Mouse (Mus musculus) WW6 (cell line): ENCODE data around the gene Agpat3.

Source experiments
- DNase-seq: peaks from one replicate; pipeline ENCODE4 v3.0.0-alpha.2; 2013; ENCODE audit warnings: low read depth, low spot score

Gene Agpat3

DNA sequence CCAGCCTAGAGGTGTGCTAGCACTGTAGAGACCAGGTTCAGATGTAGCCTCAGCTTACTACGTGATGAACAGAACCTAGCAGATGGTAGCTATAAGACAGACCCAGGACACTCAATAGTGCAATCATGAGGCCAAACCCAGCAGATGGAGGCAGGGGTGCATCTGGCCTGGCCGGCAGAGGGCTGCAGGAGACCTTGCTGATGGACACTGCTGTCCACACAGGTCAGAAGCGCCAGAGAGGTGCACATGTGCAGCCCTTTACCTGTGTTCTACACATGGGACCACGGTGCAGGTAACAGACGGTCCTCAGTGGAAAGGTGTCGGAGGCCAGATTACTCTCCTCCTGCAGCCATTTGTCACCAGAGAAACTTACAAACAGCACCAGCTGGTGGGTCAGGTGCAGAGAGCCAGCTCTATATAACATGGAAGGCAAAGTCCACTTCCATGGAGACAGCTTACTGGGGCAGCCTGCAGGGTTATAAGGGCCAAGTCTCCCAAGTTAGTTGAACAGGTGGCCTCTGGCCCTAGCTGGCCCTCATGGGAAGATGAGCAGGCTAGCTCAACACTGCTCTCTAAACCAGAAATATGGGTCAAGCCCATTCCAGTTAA, 27.6 kb downstream of the Agpat3 start:
- DNase-seq, result no peak

GRCm38 (mm10) chr10:78323214-78323880, 28.9 kb downstream of the Agpat3 start:
- DNase-seq, result no peak

- no peak for DNase-seq
These were observed 29.5 kb downstream of the Agpat3 start for GRCm38 (mm10) chr10:78322806-78323205.

DNA sequence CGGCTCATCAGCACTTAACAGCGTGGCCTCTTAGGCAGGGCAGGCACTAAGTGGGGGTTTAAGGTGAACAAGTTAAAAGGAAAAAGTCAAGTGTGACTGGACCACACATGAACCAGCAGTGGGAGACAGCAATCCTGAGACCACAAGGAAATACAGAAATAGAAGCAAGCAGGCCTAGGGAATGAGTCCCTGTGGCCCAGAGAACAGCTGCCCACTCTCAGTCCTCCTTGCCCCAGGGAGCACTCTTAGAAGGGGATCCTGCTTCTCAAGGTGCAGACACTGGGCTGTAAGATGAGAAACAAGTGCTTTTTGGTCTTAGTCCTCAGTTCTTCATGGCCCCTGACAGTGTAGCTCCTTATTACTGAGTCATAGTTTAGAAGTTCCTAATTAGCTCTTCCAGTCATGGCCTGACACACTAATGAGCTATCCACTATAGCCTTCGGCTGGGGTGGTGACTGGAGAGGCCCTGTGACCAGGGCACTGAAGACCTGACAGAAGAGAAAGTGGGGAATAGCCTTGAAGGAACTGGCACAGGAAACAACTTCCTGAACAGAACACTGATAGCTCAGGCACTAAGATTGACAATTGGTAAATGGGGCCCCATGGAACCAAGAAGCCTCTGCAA, 31.0 kb downstream of the Agpat3 start:
- DNase-seq, result no peak

DNA sequence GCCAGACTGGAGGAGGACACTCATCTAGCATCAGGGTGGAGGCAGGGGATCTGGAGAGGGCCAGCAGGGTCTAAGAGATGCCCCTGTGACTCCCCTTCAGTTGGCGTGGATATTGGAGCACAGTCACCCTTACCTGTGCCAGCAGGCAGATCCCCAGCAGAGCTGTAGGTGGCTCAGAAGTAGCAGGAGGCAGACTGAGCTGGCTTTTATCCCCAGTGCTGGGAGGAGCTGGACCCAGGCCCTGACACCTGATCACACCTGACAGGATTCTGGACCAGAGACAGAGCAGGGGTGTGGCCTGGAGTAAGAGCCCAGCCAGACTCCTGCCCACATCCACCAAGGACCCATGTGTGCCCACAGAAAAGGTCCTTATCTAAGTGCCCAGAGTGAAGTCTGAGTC, 31.8 kb downstream of the Agpat3 start:
- no peak for DNase-seq

- DNase-seq, result no peak
These were observed 32.3 kb downstream of the Agpat3 start for GRCm38 (mm10) chr10:78319940-78320339.

GRCm38 (mm10) chr10:78317270-78317923, 34.9 kb downstream of the Agpat3 start:
- DNase-seq, result no peak

- DNase-seq, result no peak
These were observed 35.8 kb downstream of the Agpat3 start for GRCm38 (mm10) chr10:78316228-78317087.

- DNase-seq, result no peak
These were observed 37.1 kb downstream of the Agpat3 start for GRCm38 (mm10) chr10:78315145-78315544.

- peak; percentile 50 for DNase-seq
These were observed 40.2 kb downstream of the Agpat3 start for GRCm38 (mm10) chr10:78311886-78312635.

GRCm38 (mm10) chr10:78310747-78311267, 41.5 kb downstream of the Agpat3 start:
- DNase-seq, result no peak

DNA sequence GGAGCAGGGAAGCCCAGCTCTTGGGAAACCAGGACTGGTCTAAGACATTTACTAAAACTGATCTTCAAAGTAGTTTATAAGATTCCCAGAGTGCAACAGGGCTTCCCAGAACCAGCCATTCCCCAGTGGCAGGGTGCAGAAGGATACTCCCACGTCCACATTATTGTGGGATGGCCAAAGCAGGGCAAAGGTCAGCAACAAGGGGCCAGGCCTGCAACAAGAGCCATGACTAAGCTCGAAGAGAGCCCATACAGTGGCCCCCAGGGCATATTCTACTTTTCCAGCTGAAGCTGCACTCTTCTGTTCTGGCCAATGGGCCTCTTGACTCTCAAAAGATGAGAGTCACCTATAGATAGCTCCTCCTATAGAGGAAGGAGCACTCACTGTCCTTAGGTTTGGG, 43.7 kb downstream of the Agpat3 start:
- no peak for DNase-seq

- no peak for DNase-seq
These were observed 44.9 kb downstream of the Agpat3 start for GRCm38 (mm10) chr10:78307391-78307790.

DNA sequence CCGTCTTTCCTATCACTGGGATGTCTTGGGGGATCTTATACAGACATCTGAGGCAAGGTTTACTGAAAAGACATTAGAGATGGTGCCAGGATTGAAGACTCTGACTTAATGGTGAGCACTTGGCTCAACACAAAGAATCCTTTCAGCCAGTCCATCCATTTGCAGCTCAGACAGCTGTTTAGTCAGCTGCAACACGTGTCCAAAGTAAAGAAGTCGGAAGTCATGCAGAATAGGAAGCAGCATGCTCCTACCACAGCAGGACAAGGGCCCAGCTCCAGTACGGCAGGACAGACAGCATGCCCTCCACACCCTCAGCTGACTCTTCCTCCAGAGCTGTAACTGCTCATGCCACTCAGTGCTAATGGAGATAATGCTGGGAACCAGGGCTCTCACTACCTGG, 46.3 kb downstream of the Agpat3 start:
- no peak for DNase-seq

GRCm38 (mm10) chr10:78304996-78305395, 47.3 kb downstream of the Agpat3 start:
- no peak for DNase-seq

GRCm38 (mm10) chr10:78303675-78304074, 48.6 kb downstream of the Agpat3 start:
- no peak for DNase-seq

GRCm38 (mm10) chr10:78300061-78300460, 52.2 kb downstream of the Agpat3 start:
- no peak for DNase-seq

DNA sequence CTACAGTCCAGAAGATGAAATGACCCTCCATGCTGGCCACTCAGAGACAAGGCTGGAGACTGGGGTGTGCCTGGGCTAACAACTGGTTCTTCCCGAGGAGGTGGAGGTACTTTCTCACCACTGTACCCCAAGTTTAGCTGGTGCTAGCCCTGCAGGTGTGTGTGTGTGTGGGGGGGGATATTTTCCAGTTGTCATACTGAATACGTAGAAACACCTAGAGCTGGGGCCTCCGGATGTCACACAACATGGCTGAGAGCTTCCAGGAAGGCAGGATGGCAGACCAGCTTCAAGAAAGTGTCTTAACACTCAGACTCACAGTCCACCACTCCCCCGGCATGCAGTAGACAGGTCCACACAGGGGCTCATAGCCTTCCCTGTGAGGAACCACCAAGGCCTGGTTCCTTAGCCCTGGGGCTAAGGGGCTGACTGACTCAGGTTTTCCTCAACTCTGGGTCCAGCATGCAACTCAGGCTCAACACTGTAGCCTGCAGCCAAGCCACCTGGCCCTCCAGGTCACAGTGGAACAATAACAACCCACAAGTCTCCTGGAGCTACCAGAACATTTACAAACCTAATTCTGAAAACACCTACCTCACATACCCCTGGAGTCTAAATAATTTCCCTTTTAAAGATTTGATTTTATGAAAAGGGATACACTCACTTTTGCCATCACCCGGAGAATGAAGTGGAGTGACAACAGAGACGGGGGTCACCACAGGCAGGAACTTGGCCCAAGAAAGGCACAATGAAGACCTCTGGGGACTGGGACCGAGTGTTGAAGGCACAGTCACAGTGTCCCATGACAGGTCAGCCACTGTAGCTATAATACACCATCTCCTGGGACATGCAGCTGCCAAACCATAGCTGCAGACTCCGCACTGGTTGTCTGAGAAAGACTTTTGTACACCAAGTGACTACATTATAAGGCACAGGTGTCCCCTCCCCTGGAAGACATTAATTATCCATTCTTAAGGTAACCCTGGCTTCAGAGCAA, 53.3 kb downstream of the Agpat3 start:
- no peak for DNase-seq
